Mouse (Mus musculus) embryo, embryonic 11 days (tissue): ENCODE results near the gene Dhx35.
A peak's percentile ranks its signal among the peaks of the same experiment; 100 is the strongest.

Experiments used
- DNase-seq: peaks from one replicate; pipeline ENCODE4 v3.0.0-alpha.2; 2015

Dhx35 gene

GRCm38 (mm10) chr2:158794494-158795004 is at the start of gene Dhx35:
Gene Dhx35 (plus strand): TSS chr2:158794807.
- DNase-seq = peak; percentile 98

DNA sequence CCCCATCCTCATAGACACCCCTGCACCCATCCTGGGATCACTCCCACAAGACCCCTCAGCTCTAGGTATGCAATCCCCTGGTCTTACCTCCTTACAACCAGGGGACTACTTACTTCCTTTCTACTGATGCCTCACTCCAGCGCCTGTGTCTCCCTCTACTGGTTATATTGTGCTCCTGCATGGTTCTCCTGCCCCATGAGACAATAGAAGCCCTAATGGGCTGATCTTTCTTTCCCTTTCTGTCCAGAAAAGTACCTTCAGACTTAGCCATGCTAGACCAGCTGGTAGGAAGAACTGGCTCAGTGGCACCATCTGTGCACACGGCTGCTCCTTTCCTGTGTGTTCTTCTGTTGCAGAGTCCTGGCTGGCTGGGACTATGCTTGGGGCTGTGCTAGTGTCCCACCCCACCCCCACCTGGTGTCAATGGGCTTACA is 49.5 kb upstream of the Dhx35 start:
- DNase-seq = peak; percentile 62

DNA sequence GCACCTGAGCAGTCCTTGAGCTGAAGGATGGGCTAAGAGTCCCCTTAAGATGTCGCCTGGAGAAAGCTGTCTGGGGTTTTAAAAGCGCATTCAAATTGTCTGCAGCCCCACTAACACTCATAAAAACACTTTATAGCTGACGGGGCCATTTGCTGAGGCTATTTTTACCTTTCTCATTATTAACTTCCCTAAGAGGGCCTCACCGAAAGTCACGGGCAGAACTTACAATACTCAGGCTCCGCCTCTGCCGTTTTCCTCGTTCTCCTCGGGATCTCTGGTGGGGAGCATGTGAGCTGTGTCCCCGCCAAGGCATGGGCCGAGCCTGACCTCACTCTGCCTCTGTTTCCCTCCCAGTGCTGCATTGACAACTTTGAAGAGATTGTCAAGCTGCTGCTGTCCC is 48.4 kb upstream of the Dhx35 start:
- DNase-seq = no peak

- DNase-seq = no peak
Measured at GRCm38 (mm10) chr2:158749366-158749765, 45.2 kb upstream of the Dhx35 start.

GRCm38 (mm10) chr2:158760231-158760630 is 34.4 kb upstream of the Dhx35 start:
- DNase-seq = no peak

- no peak for DNase-seq
Measured at GRCm38 (mm10) chr2:158762339-158762738, 32.3 kb upstream of the Dhx35 start.

DNA sequence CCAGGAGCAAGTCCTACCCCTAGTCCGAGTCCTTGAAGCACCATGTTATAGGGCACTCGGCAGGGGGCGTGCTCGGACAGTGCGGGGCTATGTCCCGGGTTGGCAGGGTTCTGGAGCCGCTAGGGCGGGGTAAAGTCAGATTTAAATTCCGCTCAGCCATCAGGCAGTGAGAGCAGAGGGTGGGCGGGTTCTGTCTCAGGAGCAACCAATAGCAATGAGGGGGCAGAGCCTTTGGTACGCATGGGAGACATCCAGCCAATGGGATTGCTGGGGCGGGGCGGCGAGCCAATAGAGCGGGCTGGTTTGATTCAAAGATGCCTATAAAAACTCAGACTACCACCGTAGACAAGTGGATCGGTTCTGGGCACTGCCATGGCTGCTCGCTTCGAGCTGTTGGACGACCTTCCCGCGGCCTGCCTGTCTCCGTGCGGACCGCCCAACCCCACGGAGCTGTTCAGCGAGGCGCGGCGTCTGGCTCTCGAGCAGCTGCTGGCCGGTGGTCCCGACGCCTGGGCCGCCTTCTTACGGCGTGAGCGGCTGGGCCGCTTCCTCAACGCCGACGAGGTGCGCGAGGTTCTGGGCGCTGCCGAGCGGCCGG is 26.8 kb upstream of the Dhx35 start, which contains the start of gene Fam83d:
TSS of gene Fam83d (plus strand) at position 352 of the 598 bp plus-strand sequence.
- peak; percentile 98 for DNase-seq

- peak; percentile 74 for DNase-seq
Measured at GRCm38 (mm10) chr2:158768350-158768749, 26.3 kb upstream of the Dhx35 start.

- peak; percentile 41 for DNase-seq
Measured at GRCm38 (mm10) chr2:158768771-158769170, 25.8 kb upstream of the Dhx35 start.

- peak; percentile 24 for DNase-seq
Measured at GRCm38 (mm10) chr2:158770126-158770757, 24.4 kb upstream of the Dhx35 start.

- no peak for DNase-seq
Measured at GRCm38 (mm10) chr2:158771066-158771763, 23.4 kb upstream of the Dhx35 start.

- DNase-seq = no peak
Measured at GRCm38 (mm10) chr2:158772808-158773207, 21.8 kb upstream of the Dhx35 start.

GRCm38 (mm10) chr2:158774886-158775285 is 19.7 kb upstream of the Dhx35 start:
- DNase-seq = no peak

DNA sequence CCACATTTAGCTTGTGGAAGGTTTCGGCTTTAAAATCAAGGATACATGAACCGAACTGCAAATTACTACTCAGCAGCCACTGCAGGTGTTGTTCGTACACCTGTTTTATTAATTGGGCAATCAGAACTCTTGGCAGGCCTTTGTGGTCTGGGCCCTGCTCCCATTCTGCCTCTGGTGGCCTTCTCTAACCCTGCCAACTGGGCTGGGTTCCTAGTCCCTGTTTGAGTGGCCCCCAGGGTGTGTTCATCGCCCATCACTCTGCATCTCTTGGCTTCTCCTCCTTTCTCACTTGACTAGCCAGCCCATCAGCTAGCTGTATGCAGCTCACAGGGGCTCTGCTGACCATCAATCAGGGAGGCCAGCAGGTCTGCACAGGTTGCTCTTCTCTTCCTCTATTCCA is 17.9 kb upstream of the Dhx35 start:
- no peak for DNase-seq

- DNase-seq = no peak
Measured at GRCm38 (mm10) chr2:158777490-158777889, 17.1 kb upstream of the Dhx35 start.

DNA sequence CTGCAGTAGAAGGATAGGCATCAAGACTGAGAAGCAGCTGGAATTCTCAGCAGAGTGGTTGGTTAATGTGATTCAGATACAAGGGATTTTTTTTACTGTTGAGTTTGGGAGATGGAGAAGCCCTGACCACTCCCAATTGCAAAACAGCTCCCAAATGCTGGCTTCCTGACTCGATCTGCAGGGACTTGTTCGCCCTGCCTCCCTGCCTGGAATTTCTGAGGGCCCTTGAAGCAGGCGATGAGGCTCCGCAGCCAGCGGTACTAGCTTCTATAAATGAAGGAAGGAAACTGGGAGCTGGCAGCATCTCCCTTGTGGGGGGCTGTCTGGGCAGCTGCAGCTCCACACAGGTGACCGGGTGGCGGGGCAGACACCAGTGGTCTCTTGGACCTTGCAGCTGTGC is 16.3 kb upstream of the Dhx35 start:
- DNase-seq = no peak

DNA sequence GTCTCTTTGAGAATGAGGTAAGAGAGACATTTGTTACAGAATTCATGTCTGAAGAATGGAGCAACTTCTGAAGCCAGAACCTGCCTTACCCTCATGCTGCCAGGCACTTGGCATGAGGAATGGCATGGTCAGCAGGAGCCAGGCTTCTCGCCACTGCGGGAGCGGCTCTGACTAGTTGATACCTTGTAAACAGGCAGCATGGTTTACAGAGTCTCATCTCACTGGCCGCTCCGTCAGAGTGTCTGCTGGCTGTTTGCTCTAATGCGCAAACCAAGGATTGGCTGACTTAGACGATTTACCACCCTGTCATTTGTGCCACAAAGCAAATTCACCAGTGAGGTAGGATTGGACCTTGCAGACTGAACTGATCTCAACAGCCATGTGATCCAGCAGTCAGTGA is 13.5 kb upstream of the Dhx35 start:
- DNase-seq = no peak

GRCm38 (mm10) chr2:158786927-158787795 is 7.4 kb upstream of the Dhx35 start:
- no peak for DNase-seq

DNA sequence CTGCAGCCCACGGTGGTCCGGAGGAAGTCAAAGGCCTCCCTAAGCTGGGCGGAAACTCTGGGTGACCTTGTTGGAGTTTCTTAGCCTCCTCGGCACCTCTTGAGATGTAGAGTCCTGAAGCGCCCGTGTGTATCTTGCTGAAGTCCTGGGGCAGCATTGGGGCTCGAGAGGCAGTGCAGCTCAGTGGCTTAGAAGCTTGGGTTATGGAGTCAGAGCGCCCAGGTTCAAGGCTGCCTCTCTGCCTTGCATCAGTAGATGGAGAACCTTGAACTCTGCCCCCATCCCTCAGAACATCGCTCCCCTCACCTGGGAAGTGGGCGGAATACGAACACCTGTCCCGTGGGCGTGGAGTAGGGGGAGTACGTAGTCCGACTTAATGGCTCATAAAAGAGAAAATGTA is 436 bp downstream of the Dhx35 start:
- DNase-seq = no peak

- no peak for DNase-seq
Measured at GRCm38 (mm10) chr2:158795875-158796274, 1.3 kb downstream of the Dhx35 start.

DNA sequence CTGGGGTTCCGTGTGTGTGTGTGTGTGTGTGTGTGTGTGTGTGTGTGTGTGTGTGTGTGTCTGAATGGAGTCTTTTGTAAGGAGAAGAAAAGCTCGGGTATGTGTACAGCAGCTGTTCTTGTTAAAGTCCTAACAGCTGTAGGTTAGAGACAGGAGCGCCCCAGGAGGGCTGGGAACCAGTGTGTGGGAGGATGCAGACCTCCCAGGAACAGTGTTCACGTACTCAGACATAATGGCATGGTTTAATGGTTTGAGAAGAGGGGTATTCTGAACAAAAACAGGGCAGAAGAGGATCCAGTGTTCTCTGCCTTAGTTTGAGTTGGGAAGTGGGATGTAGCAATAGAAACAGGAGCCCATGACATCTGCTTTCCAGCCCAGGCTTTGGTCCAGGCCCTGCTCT is 4.7 kb downstream of the Dhx35 start:
- DNase-seq = no peak

- no peak for DNase-seq
Measured at GRCm38 (mm10) chr2:158800788-158801187, 6.2 kb downstream of the Dhx35 start.

DNA sequence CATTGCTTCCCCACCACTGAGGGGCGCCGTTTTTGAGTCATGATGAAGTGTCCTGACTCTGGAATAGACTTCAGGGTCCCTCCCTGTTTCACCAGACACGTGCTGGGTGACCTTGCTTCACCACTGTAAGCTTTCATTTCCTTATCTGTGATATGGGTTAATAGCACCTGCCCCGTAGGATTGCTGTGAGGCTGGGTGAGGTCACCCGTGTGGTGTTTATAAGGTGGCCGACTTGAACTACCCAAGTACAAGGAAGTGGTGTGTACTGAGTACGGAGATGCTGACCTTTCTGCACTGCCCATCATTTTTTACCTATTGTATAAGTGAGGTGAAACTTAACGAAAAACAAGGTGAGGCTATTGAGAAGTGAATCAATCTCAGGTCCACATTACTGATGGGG is 9.0 kb downstream of the Dhx35 start:
- DNase-seq = no peak
